Mouse (Mus musculus): Measurements from ENCODE around the gene Lfng. TPM values are rescaled to one million over a fixed set of nuclear protein-coding genes. Genes with fewer than 3 reads are reported as not detected.

Lfng gene
- polyA plus RNA-seq, 1 experiment from 2014 or later = 11.4 TPM

GRCm38 (mm10) chr5:140654096-140654845 is 47.2 kb downstream of the Lfng start:
- Histone ChIP-seq H3K4me3 (ENCODE audit: low read depth, low read length) (no peak overlapping the region), H3K4me1 (replicated peaks; ENCODE audit: control insufficient read depth, insufficient read depth) (no peaks in the 10 kb centered on the region; the same call in none of the 2 replicates), H3K4me2 (replicated peaks; ENCODE audit: low read depth) (no peak overlapping the region), H3K9me3 (ENCODE audit: control insufficient read depth, low read length) (no peaks in the 10 kb centered on the region), H3K9ac (ENCODE audit: low read length) (no peak overlapping the region), H3K36me3 (ENCODE audit: control insufficient read depth, insufficient read depth, low read length) (no peaks in the 10 kb centered on the region), H3K27ac (replicated peaks) (no peak overlapping the region), H3K27me3 (ENCODE audit: control insufficient read depth, insufficient read depth, low read length) (no peaks in the 10 kb centered on the region)
- TF ChIP-seq CTCF (IDR thresholded peaks at IDR 0.05; ENCODE audit: low read depth) (no peak), EP300 (optimal IDR thresholded peaks at IDR 0.05) (no peak)
- DNase-seq (ENCODE audit: low spot score) (no peak), ATAC-seq (ENCODE audit: low FRiP score, low TSS enrichment) (no peak)
- WGBS = 70% methylated on average over 15 of the region's 15 CpGs

GRCm38 (mm10) chr5:140659607-140660272 is 52.6 kb downstream of the Lfng start:
- TF ChIP-seq CTCF (IDR thresholded peaks at IDR 0.05; ENCODE audit: low read depth) (no peak), EP300 (optimal IDR thresholded peaks at IDR 0.05) (no peak)
- Histone ChIP-seq H3K27me3 (ENCODE audit: control insufficient read depth, insufficient read depth, low read length) (no peaks in the 10 kb centered on the region), H3K4me3 (ENCODE audit: low read depth, low read length) (no peak overlapping the region), H3K9ac (ENCODE audit: low read length) (peak overlapping the region; percentile 5; the same call in 1 of the 2 replicates), H3K4me2 (replicated peaks; ENCODE audit: low read depth) (no peak overlapping the region), H3K9me3 (ENCODE audit: control insufficient read depth, low read length) (no peaks in the 10 kb centered on the region), H3K27ac (replicated peaks) (no peak overlapping the region), H3K4me1 (replicated peaks; ENCODE audit: control insufficient read depth, insufficient read depth) (0 out of 2 replicates have a peak, but pooled peaks cover 2% of the 10 kb centered on the region), H3K36me3 (ENCODE audit: control insufficient read depth, insufficient read depth, low read length) (no peaks in the 10 kb centered on the region)
- 49% methylated on average over 16 of the region's 16 CpGs for WGBS
- DNase-seq (ENCODE audit: low spot score) = peak; percentile 44
- no peak for ATAC-seq (ENCODE audit: low FRiP score, low TSS enrichment)

- H3K9me3 ChIP-seq (ENCODE audit: control insufficient read depth, low read length) = no peaks in the 10 kb centered on the region
- ATAC-seq (ENCODE audit: low FRiP score, low TSS enrichment) = no peak
- H3K4me3 ChIP-seq (ENCODE audit: low read depth, low read length) = no peak overlapping the region
- no peak for TF ChIP-seq EP300 (optimal IDR thresholded peaks at IDR 0.05)
- no peak for TF ChIP-seq CTCF (IDR thresholded peaks at IDR 0.05; ENCODE audit: low read depth)
- H3K27ac ChIP-seq (replicated peaks) = no peak overlapping the region
- no peak for DNase-seq (ENCODE audit: low spot score)
- H3K36me3 ChIP-seq (ENCODE audit: control insufficient read depth, insufficient read depth, low read length) = no peaks in the 10 kb centered on the region
- H3K4me1 ChIP-seq (replicated peaks; ENCODE audit: control insufficient read depth, insufficient read depth) = 0 out of 2 replicates have a peak, but pooled peaks cover 2% of the 10 kb centered on the region
- no peaks in the 10 kb centered on the region for H3K27me3 ChIP-seq (ENCODE audit: control insufficient read depth, insufficient read depth, low read length)
- 30% methylated on average over 1 of the region's 1 CpGs for WGBS
- no peak overlapping the region for H3K4me2 ChIP-seq (replicated peaks; ENCODE audit: low read depth)
- H3K9ac ChIP-seq (ENCODE audit: low read length) = no peak overlapping the region
Measured at GRCm38 (mm10) chr5:140660398-140660797, 53.3 kb downstream of the Lfng start.

- no peak for ATAC-seq (ENCODE audit: low FRiP score, low TSS enrichment)
- Histone ChIP-seq H3K4me1 (replicated peaks; ENCODE audit: control insufficient read depth, insufficient read depth) (0 out of 2 replicates have a peak, but pooled peaks cover 2% of the 10 kb centered on the region), H3K4me2 (replicated peaks; ENCODE audit: low read depth) (no peak overlapping the region), H3K36me3 (ENCODE audit: control insufficient read depth, insufficient read depth, low read length) (no peaks in the 10 kb centered on the region), H3K27me3 (ENCODE audit: control insufficient read depth, insufficient read depth, low read length) (no peaks in the 10 kb centered on the region), H3K9ac (ENCODE audit: low read length) (no peak overlapping the region), H3K9me3 (ENCODE audit: control insufficient read depth, low read length) (no peaks in the 10 kb centered on the region), H3K4me3 (ENCODE audit: low read depth, low read length) (no peak overlapping the region), H3K27ac (replicated peaks) (no peak overlapping the region)
- DNase-seq (ENCODE audit: low spot score) = no peak
- 60% methylated on average over 8 of the region's 8 CpGs for WGBS
- TF ChIP-seq EP300 (optimal IDR thresholded peaks at IDR 0.05) = no peak
- no peak for TF ChIP-seq CTCF (IDR thresholded peaks at IDR 0.05; ENCODE audit: low read depth)
Measured at GRCm38 (mm10) chr5:140661427-140661826, 54.3 kb downstream of the Lfng start.

- Histone ChIP-seq H3K9me3 (ENCODE audit: control insufficient read depth, low read length) (no peaks in the 10 kb centered on the region), H3K27me3 (ENCODE audit: control insufficient read depth, insufficient read depth, low read length) (no peaks in the 10 kb centered on the region), H3K4me1 (replicated peaks; ENCODE audit: control insufficient read depth, insufficient read depth) (0 out of 2 replicates have a peak, but pooled peaks cover 2% of the 10 kb centered on the region), H3K36me3 (ENCODE audit: control insufficient read depth, insufficient read depth, low read length) (no peaks in the 10 kb centered on the region), H3K27ac (replicated peaks) (no peak overlapping the region), H3K9ac (ENCODE audit: low read length) (no peak overlapping the region), H3K4me3 (ENCODE audit: low read depth, low read length) (no peak overlapping the region), H3K4me2 (replicated peaks; ENCODE audit: low read depth) (no peak overlapping the region)
- TF ChIP-seq CTCF (IDR thresholded peaks at IDR 0.05; ENCODE audit: low read depth) (no peak), EP300 (optimal IDR thresholded peaks at IDR 0.05) (no peak)
- no peak for DNase-seq (ENCODE audit: low spot score)
- WGBS = 54% methylated on average over 12 of the region's 12 CpGs
- ATAC-seq (ENCODE audit: low FRiP score, low TSS enrichment) = no peak
Measured at GRCm38 (mm10) chr5:140661875-140662643, 54.9 kb downstream of the Lfng start.
